Mouse (Mus musculus) kidney, postnatal 0 days (tissue): ENCODE results near the gene Gm21983. TPM values are rescaled to one million over a fixed set of nuclear protein-coding genes. Genes with fewer than 3 reads are reported as not detected.
A peak's percentile ranks its signal among the peaks of the same experiment; 100 is the strongest.

Experiments used
- ATAC-seq: fragments of 200-750 bp; cut with Nextera tagmentation; replicated peaks from 2 replicates; pipeline ENCODE4 v1.8.0; 2017; ENCODE audit warnings: low read depth, moderate number of reproducible peaks, moderate TSS enrichment, moderate library complexity; ENCODE audit not compliant: low FRiP score
- DNase-seq: peaks from one replicate; pipeline ENCODE4 v3.0.0-alpha.2; 2016; ENCODE audit warnings: low spot score
- H3K27ac ChIP-seq: fragments of 300-500 bp; sonication (generic); 2 replicates; pipeline ENCODE4 v1.5.1; 2014; ENCODE audit warnings: mild to moderate bottlenecking
- H3K27me3 ChIP-seq: fragments of 300-500 bp; sonication (generic); 2 replicates; pipeline ENCODE4 v1.6.1; 2014; ENCODE audit warnings: low read length, mixed read lengths; ENCODE audit not compliant: insufficient read depth
- H3K36me3 ChIP-seq: fragments of 300-500 bp; sonication (generic); 2 replicates; pipeline ENCODE4 v1.6.1; 2014; ENCODE audit warnings: low read length, mixed read lengths; ENCODE audit not compliant: insufficient read depth
- H3K4me1 ChIP-seq: fragments of 300-500 bp; sonication (generic); replicated peaks from 2 replicates; pipeline ENCODE4 v1.6.1; 2014; ENCODE audit warnings: antibody characterized with exemption, low read length, mixed read lengths; ENCODE audit not compliant: insufficient read depth
- H3K4me2 ChIP-seq: fragments of 300-500 bp; sonication (generic); 2 replicates; pipeline ENCODE4 v1.6.1; 2014; ENCODE audit warnings: mild to moderate bottlenecking, low read length, moderate library complexity, mixed read lengths
- H3K4me3 ChIP-seq: fragments of 300-500 bp; sonication (generic); replicated peaks from 2 replicates; pipeline ENCODE4 v1.5.1; 2014; ENCODE audit warnings: low read depth, low read length
- H3K9ac ChIP-seq: fragments of 300-500 bp; sonication (generic); 2 replicates; pipeline ENCODE4 v1.6.1; 2014; ENCODE audit warnings: low read depth, low read length
- H3K9me3 ChIP-seq: fragments of 300-500 bp; sonication (generic); replicated peaks from 2 replicates; pipeline ENCODE4 v1.6.1; 2016; ENCODE audit warnings: low read length, inconsistent platforms, mixed read lengths
- CTCF ChIP-seq: IDR thresholded peaks from 2 replicates; pipeline ENCODE4 v1.5.1; 2016; ENCODE audit warnings: antibody characterized with exemption, low read depth, mild to moderate bottlenecking, moderate library complexity
- WGBS: fragments of 180-500 bp; shearing (Covaris S2); extraction: QIAGEN DNeasy Blood & Tissue Kit; methylation state at CpG from one replicate; pipeline ENCODE4 v1.1.7; 2014; 5-methylcytosine and 5-hydroxymethylcytosine counted together
- microRNA counts: library from miRNA; unstranded; fragments of <30 nt; microRNA quantifications from one replicate; lab custom pipeline; 2015
- microRNA-seq: library from miRNA; unstranded; fragments of <30 nt; microRNA quantifications from one replicate; pipeline ENCODE4, GENCODE M21; 2016
- polyA plus RNA-seq: library from polyadenylated mRNA; unstranded; fragments of >200 nt; fragmentation: Nextera tagmentation; extraction: Ambion mirVana; gene quantifications from 2 replicates; pipeline ENCODE4 v1.2.1, GENCODE M21; 2015

The Gm21983 gene
- polyA plus RNA-seq, 1 experiment from 2014 or later = 0.30 TPM

GRCm38 (mm10) chr7:27128162-27128561, 52.7 kb downstream of the Gm21983 start:
- H3K36me3 ChIP-seq = no peaks in the 10 kb centered on the region
- DNase-seq = peak; percentile 66
- no peak overlapping the region for H3K27ac ChIP-seq
- H3K9me3 ChIP-seq = no peaks in the 10 kb centered on the region
- no peak overlapping the region for H3K4me3 ChIP-seq
- H3K9ac ChIP-seq = no peak overlapping the region
- no peaks in the 10 kb centered on the region for H3K4me1 ChIP-seq
- TF ChIP-seq CTCF = peak; percentile 75
- peak; percentile 75 for ATAC-seq
- 53% methylated on average over 3 of the region's 3 CpGs for WGBS
- no peaks in the 10 kb centered on the region for H3K27me3 ChIP-seq
- no peak overlapping the region for H3K4me2 ChIP-seq

GRCm38 (mm10) chr7:27124969-27125368, 55.9 kb downstream of the Gm21983 start:
- H3K4me3 ChIP-seq = no peak overlapping the region
- no peaks in the 10 kb centered on the region for H3K4me1 ChIP-seq
- 81% methylated on average over 4 of the region's 4 CpGs for WGBS
- no peak overlapping the region for H3K4me2 ChIP-seq
- no peak overlapping the region for H3K9ac ChIP-seq
- H3K36me3 ChIP-seq = no peaks in the 10 kb centered on the region
- DNase-seq = no peak
- H3K27me3 ChIP-seq = no peaks in the 10 kb centered on the region
- no peaks in the 10 kb centered on the region for H3K9me3 ChIP-seq
- TF ChIP-seq CTCF = no peak
- ATAC-seq = no peak
- no peak overlapping the region for H3K27ac ChIP-seq

GRCm38 (mm10) chr7:27124305-27124832, 56.5 kb downstream of the Gm21983 start:
- H3K27ac ChIP-seq = no peak overlapping the region
- no peaks in the 10 kb centered on the region for H3K9me3 ChIP-seq
- no peak overlapping the region for H3K4me3 ChIP-seq
- 71% methylated on average over 5 of the region's 5 CpGs for WGBS
- no peaks in the 10 kb centered on the region for H3K27me3 ChIP-seq
- DNase-seq (no peak), ATAC-seq (no peak)
- H3K4me2 ChIP-seq = no peak overlapping the region
- H3K4me1 ChIP-seq = no peaks in the 10 kb centered on the region
- TF ChIP-seq CTCF = no peak
- H3K36me3 ChIP-seq = no peaks in the 10 kb centered on the region
- no peak overlapping the region for H3K9ac ChIP-seq

GRCm38 (mm10) chr7:27119676-27120075, 61.2 kb downstream of the Gm21983 start, which contains the start of gene Cyp2f2:
TSS of gene Cyp2f2 (plus strand) at chr7:27119909.
- Histone ChIP-seq H3K4me3 (no peak within 1 kb of the TSS), H3K4me2 (no peak within 1 kb of the TSS), H3K36me3 (no peaks in the 10 kb centered on the region), H3K4me1 (no peaks in the 10 kb centered on the region), H3K27me3 (no peaks in the 10 kb centered on the region), H3K9me3 (no peaks in the 10 kb centered on the region), H3K9ac (no peak within 1 kb of the TSS), H3K27ac (no peak within 1 kb of the TSS)
- DNase-seq (no peak), ATAC-seq (no peak)
- TF ChIP-seq CTCF = no peak

MicroRNAs encoded within 50 kb of the gene (microRNA counts, 519-probe panel; counts per million panel counts)
- 330 counts per million, percentile 68 among the panel's probes with 10 or more counts for microRNA mmu-miR-1191 (lab: Ali Mortazavi, UCI)

Small RNA genes lying within 50 kb of the gene (microRNA-seq; reads per million reads assigned to microRNA genes)
- gene Mir1191 (not detected), gene Mir3101 (not detected)

Other genes starting within 250 kb of the Gm21983 start
- gene Cyp2a22, start 241.7 kb downstream of the Gm21983 start, polyA plus RNA-seq = not detected in 2 replicates
- not detected in 2 replicates for gene Cyp2a12, start 152.0 kb downstream of the Gm21983 start, polyA plus RNA-seq
- gene Cyp2f2, start 61.2 kb downstream of the Gm21983 start, polyA plus RNA-seq = 0.29 TPM in 1 of 2 replicates, not detected in the other
- gene Cyp2t4, start 27.4 kb downstream of the Gm21983 start, polyA plus RNA-seq = not detected in 2 replicates
- gene Egln2, start 14.3 kb downstream of the Gm21983 start, polyA plus RNA-seq = 64.4 and 65.4 TPM in 2 replicates
- 74.0 and 75.0 TPM in 2 replicates for gene Rab4b, start 2.2 kb downstream of the Gm21983 start, polyA plus RNA-seq
- 17.6 and 23.5 TPM in 2 replicates for gene Mia, start 71 bp upstream of the Gm21983 start, polyA plus RNA-seq
- 2.2 and 3.1 TPM in 2 replicates for gene BC024978, start 14.7 kb upstream of the Gm21983 start, polyA plus RNA-seq
- 160 and 174 TPM in 2 replicates for gene Snrpa, start 15.2 kb upstream of the Gm21983 start, polyA plus RNA-seq
- 3.4 and 3.6 TPM in 2 replicates for gene Itpkc, start 47.6 kb upstream of the Gm21983 start, polyA plus RNA-seq
- gene Coq8b, start 51.9 kb upstream of the Gm21983 start, polyA plus RNA-seq = 20.8 and 22.0 TPM in 2 replicates
- 12.6 and 13.0 TPM in 2 replicates for gene Numbl, start 77.3 kb upstream of the Gm21983 start, polyA plus RNA-seq
- 41.7 and 43.8 TPM in 2 replicates for gene Ltbp4, start 156.6 kb upstream of the Gm21983 start, polyA plus RNA-seq
- 34.1 and 40.2 TPM in 2 replicates for gene Shkbp1, start 174.9 kb upstream of the Gm21983 start, polyA plus RNA-seq
- 0.57 TPM in 1 of 2 replicates, not detected in the other for gene Gm20479, start 176.3 kb upstream of the Gm21983 start, polyA plus RNA-seq